Mouse (Mus musculus) MEL (cell line): ENCODE measurements at regions not wholly inside any gene's neighbourhood (a gene's known extent, or its start where the extent isn't known, plus 50 kb on each side); places are given as distances from the start of the nearest gene placed in this dataset.

ENCODE experiments used
- DNase-seq: peaks from one replicate; pipeline ENCODE4 v3.0.0; 2011; ENCODE audit warnings: low read depth, low spot score
- H3K27ac ChIP-seq: 2 replicates; pipeline ENCODE4 v1.5.1; 2012; ENCODE audit warnings: low read depth, mild to moderate bottlenecking, control low read depth, low read length, moderate library complexity; ENCODE audit not compliant: control insufficient read depth
- H3K27me3 ChIP-seq, 2 experiments: fragments of 150-350 bp in 1 of 2; sonication (generic) in 1 of 2; 2 replicates each; pipeline ENCODE4 v1.6.1; 2012; ENCODE audit warnings: low read length in 2 of 2, mild to moderate bottlenecking in 2 of 2, improper control_type of control experiment in 1 of 2, moderate library complexity in 1 of 2; ENCODE audit not compliant: insufficient read depth in 2 of 2, control insufficient read depth in 1 of 2
- H3K36me3 ChIP-seq, 2 experiments: 2 replicates each; pipeline ENCODE4 v1.6.1; 2012 to 2014; ENCODE audit warnings: low read length in 2 of 2, improper control_type of control experiment in 1 of 2, inconsistent platforms in 1 of 2, mild to moderate bottlenecking in 1 of 2; ENCODE audit not compliant: insufficient read depth in 2 of 2, control insufficient read depth in 1 of 2
- H3K4me1 ChIP-seq, 2 experiments: fragments of 150-350 bp in 1 of 2; sonication (generic) in 1 of 2; 2 replicates each; pipeline ENCODE4 v1.6.1; 2012; ENCODE audit warnings: low read length in 2 of 2, improper control_type of control experiment in 1 of 2, mild to moderate bottlenecking in 1 of 2; ENCODE audit not compliant: insufficient read depth in 2 of 2, control insufficient read depth in 1 of 2
- H3K4me3 ChIP-seq, 2 experiments: fragments of 150-350 bp in 1 of 2; sonication (generic) in 1 of 2; 2 replicates each; pipeline ENCODE4 v1.5.1; 2012; ENCODE audit warnings: low read depth in 2 of 2, low read length in 2 of 2, mild to moderate bottlenecking in 2 of 2, moderate library complexity in 2 of 2, control low read depth in 1 of 2, improper control_type of control experiment in 1 of 2; ENCODE audit not compliant: control insufficient read depth in 1 of 2, insufficient read depth in 1 of 2
- H3K79me2 ChIP-seq: 2 replicates; pipeline ENCODE4 v1.6.1; 2012; ENCODE audit warnings: mild to moderate bottlenecking, low read length, moderate library complexity; ENCODE audit not compliant: control insufficient read depth, poor library complexity, insufficient read depth
- H3K9ac ChIP-seq: 2 replicates; pipeline ENCODE4 v1.6.1; 2012; ENCODE audit warnings: low read depth, mild to moderate bottlenecking, control low read depth, low read length, moderate library complexity; ENCODE audit not compliant: control insufficient read depth, poor library complexity, severe bottlenecking
- H3K9me3 ChIP-seq: fragments of 150-350 bp; sonication (generic); replicated peaks from 2 replicates; pipeline ENCODE4 v1.6.1; 2012; ENCODE audit warnings: mild to moderate bottlenecking, low read length, improper control_type of control experiment, moderate library complexity; ENCODE audit not compliant: insufficient read depth
- BHLHE40 ChIP-seq: IDR thresholded peaks from 2 replicates; pipeline ENCODE4 v1.6.1; 2012; ENCODE audit warnings: low read depth, mild to moderate bottlenecking, inconsistent platforms, low read length, improper control_type of control experiment, borderline replicate concordance
- CHD1 ChIP-seq: IDR thresholded peaks from 2 replicates; pipeline ENCODE4 v1.6.1; 2012; ENCODE audit warnings: low read depth, mild to moderate bottlenecking, inconsistent platforms, low read length, improper control_type of control experiment
- CTCF ChIP-seq, 3 experiments: IDR thresholded peaks in 2 of 3; conservative IDR thresholded peaks in 1 of 3; 2 replicates each; pipeline ENCODE4 v1.5.1; 2011 to 2012; ENCODE audit warnings: low read length in 3 of 3, low read depth in 2 of 3, mild to moderate bottlenecking in 2 of 3, improper control_type of control experiment in 1 of 3, inconsistent platforms in 1 of 3, mixed read lengths in 1 of 3, moderate library complexity in 1 of 3; ENCODE audit not compliant: control insufficient read depth in 1 of 3, insufficient read depth in 1 of 3, poor library complexity in 1 of 3, severe bottlenecking in 1 of 3
- EP300 ChIP-seq, 2 experiments: IDR thresholded peaks; 2 replicates each; pipeline ENCODE4 v1.6.1; 2011; ENCODE audit warnings: improper control_type of control experiment in 2 of 2, low read length in 2 of 2, low read depth in 1 of 2, mild to moderate bottlenecking in 1 of 2
- GATA1 ChIP-seq: IDR thresholded peaks from 2 replicates; pipeline ENCODE4 v1.6.1; 2011; ENCODE audit warnings: low read depth, low read length, improper control_type of control experiment
- MAZ ChIP-seq: IDR thresholded peaks from 2 replicates; pipeline ENCODE4 v1.6.1; 2012; ENCODE audit warnings: low read depth, mild to moderate bottlenecking, inconsistent platforms, low read length, improper control_type of control experiment
- MEF2A ChIP-seq: IDR thresholded peaks from 2 replicates; pipeline ENCODE4 v1.6.1; 2014; ENCODE audit warnings: low read depth, mild to moderate bottlenecking, inconsistent platforms, low read length, improper control_type of control experiment; ENCODE audit not compliant: poor library complexity, insufficient replicate concordance, severe bottlenecking; ENCODE audit errors: extremely low read depth
- POLR2A ChIP-seq, 2 experiments: IDR thresholded peaks; 2 replicates each; pipeline ENCODE4 v1.6.1; 2011 to 2012; ENCODE audit warnings: low read length in 2 of 2, mild to moderate bottlenecking in 2 of 2, control low read depth in 1 of 2, improper control_type of control experiment in 1 of 2, low read depth in 1 of 2, moderate library complexity in 1 of 2; ENCODE audit not compliant: control insufficient read depth in 1 of 2, insufficient read depth in 1 of 2, poor library complexity in 1 of 2
- POLR2AphosphoS5 ChIP-seq: IDR thresholded peaks from 2 replicates; pipeline ENCODE4 v1.6.1; 2012; ENCODE audit warnings: low read depth, borderline replicate concordance, mild to moderate bottlenecking, inconsistent platforms, low read length, moderate library complexity, mixed read lengths
- SIN3A ChIP-seq: IDR thresholded peaks from 2 replicates; pipeline ENCODE4 v1.6.1; 2012; ENCODE audit warnings: low read length, improper control_type of control experiment, inconsistent platforms
- TAL1 ChIP-seq: IDR thresholded peaks from 2 replicates; pipeline ENCODE4 v1.6.1; 2012; ENCODE audit warnings: mild to moderate bottlenecking, inconsistent platforms, low read length, moderate library complexity, mixed read lengths
- TCF12 ChIP-seq: IDR thresholded peaks from 2 replicates; pipeline ENCODE4 v1.6.1; 2014; ENCODE audit warnings: low read depth, mild to moderate bottlenecking, inconsistent platforms, low read length, improper control_type of control experiment, moderate library complexity

GRCm38 (mm10) chr12:94670035-94670434 lies 1022.0 kb upstream of the Flrt2 start:
- H3K27me3 ChIP-seq, result no peaks in the 10 kb centered on the region
- no peaks in the 10 kb centered on the region for H3K36me3 ChIP-seq
- H3K9ac ChIP-seq, result no peak overlapping the region
- H3K4me1 ChIP-seq, result no peaks in the 10 kb centered on the region
- no peaks in the 10 kb centered on the region for H3K9me3 ChIP-seq
- H3K4me3 ChIP-seq, result no peak overlapping the region
- no peak overlapping the region for H3K27ac ChIP-seq
- no peak for TF ChIP-seq BHLHE40
- no peak for DNase-seq
- no peaks in the 10 kb centered on the region for H3K79me2 ChIP-seq

GRCm38 (mm10) chr12:94674925-94675324 lies 1017.1 kb upstream of the Flrt2 start:
- Histone ChIP-seq H3K4me1 (no peaks in the 10 kb centered on the region), H3K9me3 (no peaks in the 10 kb centered on the region), H3K27ac (no peak overlapping the region), H3K4me3 (no peak overlapping the region), H3K27me3 (no peaks in the 10 kb centered on the region), H3K79me2 (no peaks in the 10 kb centered on the region), H3K36me3 (no peaks in the 10 kb centered on the region), H3K9ac (no peak overlapping the region)
- DNase-seq, result no peak
- no peak for TF ChIP-seq TAL1

- Histone ChIP-seq H3K36me3 (no peaks in the 10 kb centered on the region), H3K4me3 (no peak overlapping the region), H3K9me3 (no peaks in the 10 kb centered on the region), H3K27me3 (no peaks in the 10 kb centered on the region), H3K9ac (no peak overlapping the region), H3K4me1 (no peaks in the 10 kb centered on the region), H3K79me2 (no peaks in the 10 kb centered on the region), H3K27ac (no peak overlapping the region)
- no peak for TF ChIP-seq BHLHE40
- TF ChIP-seq TCF12, result no peak
- no peak for DNase-seq
Observed at GRCm38 (mm10) chr12:94691341-94692029, 1000.5 kb upstream of the Flrt2 start.

- DNase-seq, result no peak
- no peaks in the 10 kb centered on the region for H3K36me3 ChIP-seq
Observed at GRCm38 (mm10) chr12:94731391-94731790, 960.6 kb upstream of the Flrt2 start.

More at GRCm38 (mm10) chr12:94731391-94731790, 960.6 kb upstream of the Flrt2 start:
- Histone ChIP-seq H3K9me3 (no peaks in the 10 kb centered on the region), H3K27ac (no peak overlapping the region)
- TF ChIP-seq CTCF (IDR thresholded peaks at IDR 0.05 in 2 of 3, conservative IDR thresholded peaks at IDR 0.05 in 1 of 3; ENCODE audit: control insufficient read depth in 1 of 3, insufficient read depth in 1 of 3, low read depth in 2 of 3, low read length in 3 of 3, poor library complexity in 1 of 3, severe bottlenecking in 1 of 3), result no peak
- TF ChIP-seq MAZ, result no peak
- TF ChIP-seq POLR2AphosphoS5, result no peak
- no peak for TF ChIP-seq SIN3A
- TF ChIP-seq EP300 (IDR thresholded peaks at IDR 0.05; ENCODE audit: low read depth in 1 of 2, low read length in 2 of 2), result no peak
- TF ChIP-seq MEF2A, result no peak
- no peak for TF ChIP-seq CHD1
- no peak for TF ChIP-seq GATA1
- no peak for TF ChIP-seq POLR2A (IDR thresholded peaks at IDR 0.05; ENCODE audit: control insufficient read depth in 1 of 2, insufficient read depth in 1 of 2, low read depth in 1 of 2, low read length in 2 of 2, poor library complexity in 1 of 2)
- TF ChIP-seq, all 39 proteins: peak for 0
- Histone ChIP-seq H3K4me1 (no peaks in the 10 kb centered on the region), H3K4me3 (no peak overlapping the region), H3K9ac (no peak overlapping the region), H3K27me3 (no peaks in the 10 kb centered on the region), H3K79me2 (no peaks in the 10 kb centered on the region)
